Mouse (Mus musculus): ENCODE measurements around the gene Ednra. TPM values are rescaled to one million over a fixed set of nuclear protein-coding genes. Genes with fewer than 3 reads are reported as not detected.

Ednra gene
- 0.23 TPM for polyA plus RNA-seq (2017; shearing (Covaris generic))

DNA sequence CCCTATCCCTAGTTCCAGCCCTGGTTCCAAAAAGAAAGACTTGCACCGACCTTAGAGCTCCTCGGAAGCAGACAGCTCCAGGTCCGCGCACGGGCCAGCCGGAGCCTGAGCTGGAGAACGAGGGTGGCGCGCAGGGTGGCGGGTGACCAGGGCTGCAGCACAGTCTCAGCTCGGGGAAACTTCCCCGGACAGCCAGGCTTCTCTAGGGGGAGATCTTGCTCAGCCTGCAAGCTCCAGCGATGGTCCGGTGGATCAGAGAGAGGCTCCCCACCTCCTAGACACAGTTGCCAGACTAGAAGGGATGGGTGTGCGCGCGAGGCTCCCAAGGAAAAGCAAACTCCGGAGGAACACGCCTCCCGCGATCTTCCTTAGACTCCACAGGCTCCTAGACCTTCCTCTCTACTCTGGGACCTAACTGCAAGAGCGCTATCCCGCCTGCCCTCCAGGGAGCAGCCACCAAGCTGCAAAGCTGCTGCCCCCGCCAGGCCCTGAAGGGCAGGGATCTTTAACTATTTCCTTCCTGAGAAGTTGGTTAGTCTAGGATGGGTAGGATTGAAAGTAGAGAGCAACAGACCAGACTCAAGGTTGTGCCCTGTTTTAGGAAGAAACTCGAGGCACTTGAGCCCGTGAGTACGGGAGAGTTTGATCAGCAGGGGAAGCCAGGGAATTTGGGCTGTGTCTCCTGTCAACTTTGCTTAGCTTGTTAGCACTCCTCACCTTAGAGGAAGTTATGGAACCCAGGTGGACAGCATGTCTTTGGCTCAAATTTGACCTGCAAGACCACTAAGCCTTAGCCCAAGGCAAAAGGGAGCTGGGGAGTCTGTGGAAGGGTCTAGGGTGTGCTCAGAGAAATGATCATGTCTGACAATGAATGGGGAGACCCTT lies at the start of gene Ednra:
Ednra (minus strand) TSS at position 419 of the 885 bp plus-strand sequence.

Other genes with a start within 250 kb of the Ednra start
- 12.5 TPM for gene Arhgap10, start 206.5 kb downstream of the Ednra start, polyA plus RNA-seq (2017; shearing (Covaris generic))
- 10.3 TPM for gene Prmt9, start 175.1 kb downstream of the Ednra start, polyA plus RNA-seq (2017; shearing (Covaris generic))
- 11.2 TPM for gene Tmem184c, start 113.8 kb downstream of the Ednra start, polyA plus RNA-seq (2017; shearing (Covaris generic))